Mouse (Mus musculus) kidney, adult 8-10 months (tissue): Measurements from ENCODE around the gene Sox13.

Source experiments
- DNase-seq, 2 experiments: peaks; one replicate each; pipeline ENCODE4 v3.0.0; 2022

Sox13 gene

DNA sequence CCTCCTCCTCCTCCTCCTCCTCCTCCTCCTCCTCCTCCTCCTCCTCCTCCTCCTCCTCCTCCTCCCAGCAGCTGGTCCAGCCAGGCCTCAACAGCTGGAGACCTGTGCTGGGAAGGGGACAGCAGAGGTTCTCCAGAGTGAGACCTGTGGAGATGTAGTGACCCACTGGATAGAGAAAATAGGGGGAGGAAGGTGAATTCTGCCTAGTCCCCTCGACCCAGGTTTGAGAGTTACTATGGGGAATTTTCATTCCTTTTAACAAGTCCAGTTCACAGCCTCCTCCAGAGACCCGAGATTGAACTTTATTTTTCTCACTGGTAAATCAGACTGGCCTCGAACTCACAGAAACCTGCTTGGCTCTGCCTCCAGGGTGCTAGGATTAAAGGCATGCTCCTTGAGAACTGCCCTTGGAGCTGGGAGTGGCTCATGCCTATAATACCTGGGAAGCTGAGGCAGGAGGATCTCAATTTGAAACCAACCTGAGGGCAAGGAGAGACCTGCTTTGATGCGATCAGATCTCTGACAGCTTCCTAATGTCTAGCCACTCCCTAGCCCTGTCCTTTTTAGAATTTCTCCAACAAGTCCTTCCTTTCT lies 467 bp upstream of the Sox13 start:
- DNase-seq: no peak

DNA sequence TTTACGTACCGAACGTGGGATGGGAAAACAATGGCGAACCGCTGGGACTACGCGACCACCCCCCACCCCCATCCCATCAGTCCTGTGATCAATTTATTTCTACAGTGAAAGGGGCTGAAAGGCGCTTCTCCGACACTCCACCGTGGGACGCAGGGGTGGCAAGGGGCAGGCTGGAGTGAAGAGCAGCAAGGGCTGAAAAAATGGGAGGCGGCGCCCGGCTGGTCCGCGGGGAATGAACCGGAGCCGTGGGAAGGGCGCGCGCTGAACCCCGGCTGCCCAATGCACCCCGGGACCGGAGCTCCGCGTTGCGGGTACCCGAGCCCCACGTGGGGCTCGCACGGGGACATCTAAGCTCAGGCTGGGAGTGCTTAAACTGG lies 1.0 kb downstream of the Sox13 start:
- no peak for DNase-seq

DNA sequence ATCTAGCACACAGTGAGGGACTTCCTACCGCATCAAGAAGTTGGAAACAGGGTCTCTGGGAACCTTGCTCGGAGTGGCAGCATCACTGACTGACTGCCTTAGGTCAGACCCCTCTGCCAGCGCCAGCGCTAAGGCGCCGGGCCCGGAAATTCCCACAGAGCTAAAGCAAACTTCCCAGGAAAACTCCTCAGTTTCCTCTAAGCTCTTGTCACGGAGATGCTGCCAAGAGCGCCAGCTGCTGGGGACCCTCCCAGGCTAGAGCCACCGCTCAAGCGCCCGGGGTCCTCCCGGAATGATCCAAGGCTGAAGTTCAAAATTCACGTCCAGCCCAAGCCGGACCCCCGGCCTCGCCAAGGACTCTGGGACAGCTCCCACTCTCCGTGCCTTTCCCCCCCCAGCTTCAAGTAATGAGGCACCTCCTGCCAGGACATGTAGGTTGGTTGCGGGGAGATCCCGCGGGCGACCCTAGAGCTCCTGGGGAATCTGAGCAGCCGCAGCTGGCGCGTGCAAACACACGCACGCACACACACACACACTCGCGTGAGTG lies 1.5 kb downstream of the Sox13 start:
- peak in 1 of 2 experiments; percentile 61 for DNase-seq

DNA sequence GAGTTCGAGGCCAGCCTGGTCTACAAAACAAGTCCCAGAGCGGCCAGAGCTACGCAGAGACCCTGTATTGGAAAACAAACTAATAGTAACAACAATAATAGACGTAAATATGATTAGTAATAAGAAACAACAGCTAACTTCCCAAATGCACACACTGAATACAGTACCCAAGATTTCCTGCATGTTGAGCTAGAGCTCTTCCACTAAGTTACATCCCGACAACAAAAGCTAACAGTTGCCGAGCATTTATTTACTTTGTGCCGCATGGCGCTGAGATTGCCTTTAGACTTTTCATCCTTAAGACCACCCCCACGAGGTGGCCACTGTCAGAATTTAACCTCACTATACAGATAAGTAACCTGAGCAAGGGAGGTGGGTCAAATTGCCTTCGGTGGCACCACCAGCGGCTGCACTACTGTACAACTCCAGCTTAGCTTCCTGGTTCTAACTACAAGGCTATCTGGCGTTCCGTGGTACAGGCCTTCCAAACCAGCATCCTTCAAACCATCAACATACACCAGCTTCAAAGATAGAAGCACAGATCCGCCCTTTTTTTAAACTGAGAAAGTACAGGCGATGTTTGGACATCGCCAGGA lies 2.1 kb downstream of the Sox13 start:
- peak in 1 of 2 experiments; percentile 6 for DNase-seq

DNA sequence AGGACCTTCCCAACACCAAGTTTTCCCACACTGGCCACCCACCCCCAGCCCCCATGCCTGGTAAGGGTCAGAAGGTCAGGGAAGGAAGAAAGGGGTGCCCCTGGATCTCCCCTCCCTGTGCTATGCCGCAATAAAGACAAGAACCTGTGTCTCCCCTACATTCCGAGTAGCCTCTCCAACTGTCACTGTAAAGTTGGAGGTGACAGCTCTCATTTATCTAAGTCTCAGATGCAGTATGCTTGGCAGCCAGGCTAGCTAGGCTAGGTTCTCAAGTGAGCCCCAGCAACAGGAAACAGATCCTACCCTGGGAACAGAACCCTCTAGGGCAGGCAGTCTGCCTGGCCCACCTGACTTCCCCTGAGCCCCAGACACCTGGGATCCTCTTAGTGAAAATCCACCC lies 3.1 kb downstream of the Sox13 start:
- DNase-seq: no peak

DNA sequence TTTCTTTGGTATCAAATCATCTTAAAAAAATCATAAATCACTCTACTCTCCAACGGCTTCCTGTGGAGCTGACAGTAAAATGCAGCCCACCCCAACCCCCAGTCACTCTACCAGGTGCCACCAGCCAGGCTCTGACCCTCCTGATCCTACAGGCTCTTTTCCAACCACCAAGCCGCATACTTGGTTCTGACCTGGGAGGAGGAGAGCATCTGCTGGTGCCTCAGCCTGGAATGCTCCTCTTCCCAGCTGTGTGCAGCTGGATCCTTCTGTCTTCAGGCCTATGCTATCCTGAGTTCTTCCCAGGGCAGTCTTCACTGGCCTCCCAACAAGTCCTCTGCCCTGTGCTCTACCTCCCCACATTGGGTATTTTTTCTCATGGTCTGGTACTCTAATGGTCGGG lies 3.7 kb downstream of the Sox13 start:
- DNase-seq: no peak

DNA sequence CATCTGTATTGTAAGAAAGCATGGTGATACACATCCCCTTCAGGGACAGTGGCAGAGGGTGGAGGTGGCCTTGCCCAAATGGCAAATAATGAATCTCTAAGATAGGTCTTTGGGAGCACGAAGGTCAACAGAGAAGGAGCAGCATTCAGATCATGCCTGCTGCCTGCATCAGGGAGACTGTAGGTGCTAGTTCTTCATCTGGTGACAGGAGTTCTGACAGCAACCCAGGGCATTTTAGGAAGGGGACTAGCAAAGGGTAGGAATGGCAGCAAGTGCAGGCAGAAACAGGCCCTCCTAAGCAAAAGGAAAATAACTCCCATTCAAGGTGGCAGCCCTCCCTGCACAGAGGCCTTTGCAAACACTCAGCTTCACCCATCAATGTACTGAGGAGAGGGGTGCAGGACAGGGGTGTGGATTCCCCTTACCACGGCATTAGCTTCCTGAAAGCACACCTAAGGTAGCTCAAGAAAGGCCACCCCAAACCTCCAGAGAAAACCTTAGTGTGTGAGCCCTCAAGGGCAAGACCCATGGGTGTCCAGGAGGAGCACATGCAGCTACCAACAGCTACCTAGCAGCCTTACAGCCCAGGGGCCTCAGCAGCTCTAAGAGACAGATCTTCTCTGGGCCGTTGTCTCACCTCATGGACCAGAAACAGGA lies 4.9 kb downstream of the Sox13 start:
- DNase-seq: no peak

DNA sequence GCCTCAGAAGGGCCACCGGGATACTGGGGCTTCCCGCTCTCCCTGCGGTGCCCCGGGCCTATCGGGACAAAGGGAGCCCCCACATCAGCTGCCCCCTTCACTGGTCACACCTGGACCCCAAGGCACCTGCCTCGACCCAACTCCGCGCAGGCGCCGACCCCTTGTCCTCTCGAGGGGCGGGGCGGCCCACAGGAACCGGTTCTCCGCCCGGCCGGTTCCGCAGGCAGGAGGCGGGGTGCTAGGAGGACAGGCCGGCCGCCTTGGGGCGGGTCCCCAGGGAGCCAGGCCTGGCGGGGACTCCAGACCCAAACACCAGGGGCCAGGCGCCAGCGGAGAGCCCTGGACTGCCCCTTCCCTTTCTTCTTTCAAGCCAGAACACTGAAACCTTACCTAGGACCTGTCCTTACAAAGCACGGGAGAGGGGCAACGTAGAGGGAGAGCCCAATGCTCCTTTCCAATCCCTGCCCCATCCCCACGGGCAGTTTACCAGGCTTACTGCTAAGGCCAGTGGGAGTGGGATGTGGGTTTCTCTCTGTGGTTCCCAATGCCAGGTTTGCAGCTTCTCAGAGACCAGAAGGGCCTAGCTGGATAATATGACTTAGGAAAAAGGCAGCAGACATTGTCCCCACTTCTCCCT lies 5.9 kb downstream of the Sox13 start:
- DNase-seq: peak; percentile 91

DNA sequence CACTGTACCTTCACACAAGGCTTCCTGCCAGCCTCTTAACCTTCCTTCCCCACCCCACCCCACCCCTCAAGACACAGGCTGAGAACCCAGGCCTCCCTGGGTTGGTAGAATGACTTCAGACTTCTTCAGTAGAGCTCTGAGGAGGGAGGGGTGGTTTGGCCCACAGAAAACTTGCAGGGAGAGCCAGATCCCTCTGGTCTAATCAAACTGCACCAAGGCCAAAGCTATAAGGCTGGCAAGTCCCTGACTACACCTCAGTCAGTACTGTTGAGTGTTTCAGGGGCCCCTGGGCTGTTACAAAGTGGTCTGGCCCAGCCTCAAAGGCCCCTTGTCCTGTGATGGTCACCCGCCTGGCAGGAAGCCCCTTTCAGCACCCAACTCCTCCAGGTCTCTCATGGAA lies 6.6 kb downstream of the Sox13 start:
- no peak for DNase-seq

DNA sequence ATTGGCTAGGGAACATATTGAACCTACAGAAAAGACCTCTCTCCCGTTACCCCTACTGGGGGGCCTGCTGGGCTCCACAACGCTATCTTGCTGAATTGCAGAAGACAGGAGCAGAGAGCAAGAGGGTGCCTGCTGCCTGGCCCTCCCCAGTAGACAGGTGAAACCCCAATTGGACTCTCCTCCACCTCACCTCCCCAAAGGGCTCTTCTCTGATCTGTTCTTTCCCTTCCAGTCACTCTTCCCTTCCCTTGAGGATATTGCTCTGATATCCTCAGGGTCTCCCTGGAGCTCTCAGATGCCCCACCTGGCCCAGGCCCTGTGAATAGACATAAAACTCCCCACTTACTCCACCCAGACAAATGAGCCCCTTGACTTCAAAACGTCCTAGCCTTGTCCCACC lies 7.1 kb downstream of the Sox13 start:
- DNase-seq: no peak

DNA sequence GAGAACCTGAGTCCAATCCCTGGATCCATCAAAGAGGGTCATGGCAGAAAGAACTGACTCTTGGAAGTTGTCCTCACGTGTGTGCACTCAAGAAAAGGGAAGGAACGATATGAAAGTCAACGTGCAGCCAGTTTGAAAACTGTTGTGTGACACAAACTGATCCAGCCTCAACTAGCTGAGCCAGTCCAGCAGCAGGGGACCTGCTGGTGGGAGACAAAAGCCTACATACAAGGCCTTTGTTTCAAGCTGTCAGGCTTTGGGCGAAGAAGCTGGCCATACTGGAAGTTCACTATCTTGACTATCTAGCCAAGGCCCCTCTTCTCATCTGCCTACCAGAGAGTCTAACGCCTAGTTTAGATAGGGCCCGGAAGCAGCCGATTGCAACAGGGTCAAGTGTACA lies 7.7 kb downstream of the Sox13 start:
- DNase-seq: no peak

DNA sequence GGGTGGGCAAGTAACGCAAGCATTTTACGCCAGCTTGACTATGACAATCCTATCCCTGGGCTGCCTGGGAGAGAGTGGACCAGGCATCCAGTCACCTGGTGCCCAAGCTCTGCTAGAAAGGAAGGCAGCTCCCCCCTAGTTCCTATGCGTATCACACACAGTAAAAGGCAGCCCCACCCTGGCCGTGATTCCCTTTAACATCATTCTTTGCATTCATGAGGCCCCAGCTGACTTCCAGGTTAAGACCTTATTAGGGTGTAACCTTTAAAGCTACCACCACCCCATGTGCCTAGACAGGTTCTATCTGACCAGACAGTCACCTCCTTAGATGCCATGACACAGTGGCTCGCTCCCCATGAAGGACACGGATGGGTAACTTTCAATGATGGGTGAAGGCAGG lies 8.7 kb downstream of the Sox13 start:
- no peak for DNase-seq

DNA sequence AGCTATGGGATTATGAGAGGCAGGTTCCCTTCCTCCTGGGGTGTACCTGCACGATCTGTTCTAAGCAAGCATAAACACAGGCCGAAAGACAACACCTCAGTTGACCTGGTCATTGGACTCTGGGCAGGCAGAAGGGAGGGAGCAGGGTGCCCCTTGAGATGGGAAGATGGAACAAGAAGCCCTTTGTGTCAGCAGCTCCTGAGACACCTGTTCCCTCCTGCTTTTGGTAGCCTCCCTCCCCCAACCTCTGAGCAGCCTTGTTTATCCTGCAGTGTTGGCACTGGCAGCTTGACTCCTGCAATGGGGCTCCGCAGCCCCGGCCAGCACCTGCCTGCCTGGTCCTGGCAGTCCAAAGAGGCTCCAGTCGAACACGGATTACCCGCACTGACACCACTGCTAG lies 9.1 kb downstream of the Sox13 start:
- peak; percentile 72 to 82 for DNase-seq

DNA sequence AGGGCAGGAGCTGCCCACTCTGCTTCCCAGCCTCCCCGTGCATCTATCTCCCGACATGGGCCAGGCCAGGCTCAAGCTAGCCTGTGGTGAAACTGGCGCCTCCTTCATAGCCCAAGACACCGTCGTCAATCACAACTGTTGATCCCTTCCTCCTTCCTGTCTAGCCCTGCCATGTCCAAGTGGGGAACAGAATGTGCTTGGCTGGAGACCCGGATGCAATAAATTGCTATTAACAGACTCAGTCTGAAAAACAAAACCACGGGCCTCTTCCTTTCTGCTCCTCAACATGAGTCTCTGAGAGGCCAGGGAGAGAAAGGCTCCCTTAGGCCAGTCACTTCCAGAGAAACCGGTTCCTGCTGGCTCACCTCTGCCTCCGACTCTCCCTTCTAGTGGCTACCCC lies 11.2 kb downstream of the Sox13 start:
- peak; percentile 68 to 73 for DNase-seq

DNA sequence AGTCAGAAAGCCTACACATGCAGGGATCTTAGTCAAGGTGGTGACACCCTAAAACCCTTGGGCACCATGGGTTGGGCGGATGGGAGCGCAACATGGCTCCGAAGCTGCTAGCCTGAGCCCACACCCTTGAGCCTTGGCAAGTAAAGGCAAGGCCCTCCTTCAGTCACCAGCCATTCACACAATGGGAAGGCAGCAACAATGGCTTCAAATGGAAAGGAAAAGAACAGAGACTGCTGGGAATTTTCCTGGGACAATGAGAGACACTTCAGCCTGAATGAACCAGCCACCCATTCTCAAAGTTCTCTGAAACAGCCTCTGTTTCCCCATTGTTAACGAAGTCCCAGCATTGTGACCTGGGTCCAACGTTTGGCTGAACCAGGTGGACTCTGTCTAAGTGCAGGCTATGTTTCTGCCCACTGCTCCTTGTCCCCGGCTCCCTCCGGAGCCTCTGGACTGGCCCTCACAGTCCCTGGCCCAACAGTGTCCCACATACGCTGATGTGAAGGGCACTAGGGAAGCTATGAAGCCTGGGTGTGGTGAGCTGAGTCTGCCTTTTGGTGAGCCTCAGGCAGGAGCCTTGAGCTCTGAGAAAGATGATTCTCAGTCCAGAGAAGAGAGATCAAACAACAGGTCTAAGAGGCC lies 12.6 kb downstream of the Sox13 start:
- no peak for DNase-seq

DNA sequence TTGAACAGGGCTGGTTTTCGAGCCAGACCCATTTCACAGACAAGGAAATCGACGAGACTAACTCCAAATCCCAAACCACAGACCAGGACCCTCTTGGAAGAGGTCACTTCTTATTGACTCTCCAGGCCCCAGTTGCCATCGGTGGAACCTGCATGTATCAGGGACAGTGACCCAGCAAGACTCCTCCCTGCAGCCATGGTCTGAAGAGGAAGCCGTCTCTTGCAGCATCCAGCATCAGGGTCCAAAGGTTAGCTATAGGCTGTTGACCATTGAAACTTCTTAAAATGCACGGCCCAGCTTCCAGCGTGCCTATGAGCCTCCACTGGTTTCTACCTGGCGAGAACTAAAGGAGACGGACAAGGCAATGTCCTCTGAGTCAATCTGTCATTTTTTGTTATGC lies 14.4 kb downstream of the Sox13 start:
- peak in 1 of 2 experiments; percentile 35 for DNase-seq

DNA sequence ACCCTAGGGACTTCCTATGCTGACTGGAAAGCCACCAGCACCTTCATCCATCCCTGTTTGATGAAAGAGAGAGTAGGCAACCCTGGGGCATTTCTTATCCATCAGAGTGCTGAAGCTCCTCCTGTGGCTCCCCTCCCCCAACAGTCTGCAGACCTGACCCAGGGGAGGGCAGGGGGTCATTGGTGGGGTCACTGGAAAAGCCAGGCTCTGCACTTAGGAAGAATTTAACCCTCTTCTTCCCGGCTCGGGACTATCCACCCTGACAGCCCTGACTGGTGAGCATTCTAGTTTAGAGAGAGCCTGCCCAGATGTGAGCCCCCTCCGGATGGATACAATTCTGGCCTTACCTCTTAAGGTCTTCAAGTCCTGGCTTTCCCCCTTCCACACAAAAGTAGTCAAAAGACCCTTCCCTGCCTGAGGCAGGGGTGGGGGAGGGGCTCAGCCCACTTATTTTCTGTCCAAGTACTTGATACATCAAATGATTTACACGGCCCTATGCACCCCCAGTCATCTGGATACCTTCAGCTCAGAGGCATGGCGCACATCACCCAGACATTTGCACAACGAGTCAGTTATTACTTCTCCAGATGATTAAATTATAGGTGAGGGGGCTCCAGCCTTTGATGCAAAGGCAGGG lies 15.2 kb downstream of the Sox13 start:
- DNase-seq: peak in 1 of 2 experiments; percentile 10

DNA sequence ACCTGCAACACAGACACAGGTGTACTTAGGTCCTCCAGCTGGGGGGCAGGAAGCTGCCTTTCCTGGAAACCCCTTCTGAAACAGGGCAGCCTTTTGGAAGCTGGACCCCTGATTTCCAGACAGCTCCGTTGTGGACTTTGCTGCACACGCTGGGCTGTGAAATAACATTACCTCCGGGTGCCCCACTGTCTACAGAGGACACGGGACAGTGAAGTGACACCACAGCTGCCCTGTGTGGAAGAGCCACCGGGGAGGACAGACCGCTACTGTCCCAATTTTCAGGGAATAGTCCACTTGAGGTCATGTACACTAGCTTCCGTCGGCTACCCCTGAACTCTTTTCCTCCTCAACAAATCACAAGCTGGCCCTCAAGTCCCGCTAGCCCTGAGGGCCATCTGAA lies 15.9 kb downstream of the Sox13 start:
- no peak for DNase-seq

DNA sequence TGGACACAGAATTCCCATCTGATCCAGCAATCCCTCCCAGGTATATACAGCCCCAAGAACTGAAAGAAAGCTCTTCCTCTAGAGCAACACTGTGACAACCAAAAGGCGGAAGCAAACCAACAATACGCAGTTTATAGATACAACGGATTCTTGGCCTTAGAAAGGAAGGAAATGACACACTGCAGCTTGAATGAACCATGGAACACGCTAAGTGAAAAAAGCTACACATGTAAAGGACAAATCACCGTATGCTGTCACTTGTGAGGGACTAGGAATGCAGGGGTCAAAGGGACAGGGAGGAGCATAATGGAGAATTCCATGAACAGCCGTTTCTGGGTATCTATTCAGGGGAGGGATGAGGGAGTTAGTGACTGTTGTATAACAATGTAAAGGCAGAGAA lies 16.7 kb downstream of the Sox13 start:
- peak in 1 of 2 experiments; percentile 14 for DNase-seq

DNA sequence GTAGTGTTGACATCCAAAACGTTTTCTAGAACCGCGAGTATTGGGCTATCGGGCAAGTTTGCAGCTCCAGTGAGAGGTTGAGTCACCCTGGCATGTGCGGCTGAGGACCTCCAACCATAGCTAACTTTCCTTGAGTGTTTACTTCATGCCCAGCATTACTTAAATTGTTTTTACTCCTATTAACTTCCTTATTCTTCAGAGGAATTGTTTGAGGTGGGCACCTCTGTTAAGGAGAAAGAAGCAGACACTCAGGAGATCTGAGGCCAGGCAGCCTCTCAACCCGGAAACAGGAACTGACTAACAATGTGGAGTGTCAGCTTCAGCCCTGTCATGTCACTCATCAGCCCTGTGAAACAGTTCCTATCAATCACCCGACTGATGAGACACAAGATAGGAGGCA lies 17.6 kb downstream of the Sox13 start:
- no peak for DNase-seq

DNA sequence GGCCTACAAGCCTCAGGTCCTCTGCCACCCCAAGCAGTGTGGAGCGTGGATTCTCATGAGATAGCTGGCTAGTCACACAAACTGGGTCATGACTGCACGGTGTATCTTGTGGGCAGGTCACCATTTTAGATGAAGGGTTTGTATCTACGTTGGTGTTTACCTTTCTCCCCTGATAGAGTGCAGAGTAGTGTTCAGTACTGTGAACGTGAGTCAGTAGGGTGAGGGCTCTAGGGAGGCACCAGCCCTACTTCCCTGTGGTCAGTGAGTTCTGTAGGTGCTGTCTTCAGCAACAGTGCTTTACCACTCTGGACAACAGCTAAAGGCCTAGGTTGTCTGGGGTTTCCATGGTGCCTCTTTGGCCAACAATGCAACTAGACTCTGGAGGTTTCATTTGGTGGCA lies 20.2 kb downstream of the Sox13 start:
- DNase-seq: no peak

DNA sequence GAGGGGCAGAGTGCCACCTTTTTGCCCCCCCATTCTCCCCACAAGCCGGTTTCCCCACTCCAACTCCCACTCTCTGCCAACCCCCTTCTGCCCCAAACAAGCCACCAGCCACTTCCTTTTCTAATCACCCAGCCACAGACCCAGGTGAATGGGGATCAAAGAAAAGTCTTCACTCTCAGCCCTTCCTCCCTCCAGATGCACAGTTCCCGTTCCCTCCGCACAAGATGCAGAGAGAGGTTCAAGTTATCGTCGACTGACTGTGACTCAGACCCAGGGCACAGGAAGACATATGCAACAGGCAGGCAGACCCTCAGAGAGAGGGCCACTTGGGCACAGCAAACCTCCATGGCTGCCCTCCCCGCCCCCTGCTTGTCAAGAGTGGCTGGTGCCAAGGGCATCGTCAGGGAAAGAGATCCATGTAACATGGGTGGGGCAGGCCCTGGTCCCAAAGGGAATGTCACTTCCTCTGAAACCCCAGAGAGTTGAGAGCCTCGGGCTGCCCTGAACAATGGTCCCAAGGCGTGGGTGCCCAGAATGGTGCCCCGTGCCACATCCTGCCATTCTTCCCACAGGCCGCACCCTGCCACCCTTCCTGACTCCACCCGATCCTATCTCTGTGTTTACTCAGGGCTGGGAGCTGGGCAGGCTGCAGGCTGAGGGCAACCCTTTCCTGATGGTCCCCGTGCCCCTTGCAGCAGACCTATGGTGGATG lies 24.0 kb downstream of the Sox13 start:
- no peak for DNase-seq
